Mouse (Mus musculus) lung, embryonic 16.5 days (tissue): ENCODE data around the gene Frmd6. TPM values are rescaled to one million over a fixed set of nuclear protein-coding genes. Genes with fewer than 3 reads are reported as not detected.

Experiments used
- ATAC-seq: fragments of 200-750 bp; cut with Nextera tagmentation; 2 replicates; pipeline ENCODE4 v1.8.0; 2017; ENCODE audit warnings: low read depth, mild to moderate bottlenecking, moderate library complexity
- H3K27ac ChIP-seq: fragments of 300-500 bp; sonication (generic); 2 replicates; pipeline ENCODE4 v1.5.1; 2014; ENCODE audit warnings: mild to moderate bottlenecking, control low read depth, low read length
- H3K27me3 ChIP-seq: fragments of 300-500 bp; sonication (generic); 2 replicates; pipeline ENCODE4 v1.6.1; 2014; ENCODE audit warnings: low read depth, low read length, mixed read lengths; ENCODE audit not compliant: control insufficient read depth, insufficient read depth
- H3K36me3 ChIP-seq: fragments of 300-500 bp; sonication (generic); 2 replicates; pipeline ENCODE4 v1.6.1; 2014; ENCODE audit warnings: low read length; ENCODE audit not compliant: control insufficient read depth, insufficient read depth
- H3K4me1 ChIP-seq: fragments of 300-500 bp; sonication (generic); replicated peaks from 2 replicates; pipeline ENCODE4 v1.6.1; 2014; ENCODE audit warnings: low read length, mixed read lengths; ENCODE audit not compliant: control insufficient read depth, insufficient read depth
- H3K4me2 ChIP-seq: fragments of 300-500 bp; sonication (generic); 2 replicates; pipeline ENCODE4 v1.6.1; 2014; ENCODE audit warnings: low read depth, low read length, control low read depth
- H3K4me3 ChIP-seq: fragments of 300-500 bp; sonication (generic); 2 replicates; pipeline ENCODE4 v1.5.1; 2014; ENCODE audit warnings: mild to moderate bottlenecking, low read length, control low read depth
- H3K9ac ChIP-seq: fragments of 300-500 bp; sonication (generic); 2 replicates; pipeline ENCODE4 v1.6.1; 2014; ENCODE audit warnings: low read length, control low read depth
- H3K9me3 ChIP-seq: fragments of 300-500 bp; sonication (generic); 2 replicates; pipeline ENCODE4 v1.6.1; 2016; ENCODE audit warnings: low read length; ENCODE audit not compliant: control insufficient read depth
- WGBS: fragments of 180-500 bp; shearing (Covaris S2); extraction: QIAGEN DNeasy Blood & Tissue Kit; methylation state at CpG from one replicate; pipeline ENCODE4 v1.1.7; 2014; 5-methylcytosine and 5-hydroxymethylcytosine counted together
- polyA plus RNA-seq: library from polyadenylated mRNA; unstranded; fragments of >200 nt; fragmentation: Nextera tagmentation; extraction: Ambion mirVana; gene quantifications from 2 replicates; pipeline ENCODE4 v1.2.1, GENCODE M21; 2015

Gene Frmd6
- polyA plus RNA-seq, 1 experiment from 2014 or later = 38.9 TPM

- H3K9me3 ChIP-seq = no peaks in the 10 kb centered on the region
- H3K27me3 ChIP-seq = no peaks in the 10 kb centered on the region
- 0 out of 2 replicates have a peak overlapping the region, but pooled peaks have one; percentile 10 for H3K4me2 ChIP-seq
- no peak for ATAC-seq
- H3K36me3 ChIP-seq = no peaks in the 10 kb centered on the region
- H3K27ac ChIP-seq = no peak overlapping the region
- H3K4me3 ChIP-seq = no peak overlapping the region
- 38% methylated on average over 6 of the region's 6 CpGs for WGBS
- H3K9ac ChIP-seq = peak overlapping the region; percentile 37; the same call in 1 of the 2 replicates
- peaks cover 14% of the 10 kb centered on the region for H3K4me1 ChIP-seq
Measured at GRCm38 (mm10) chr12:70784240-70784705, 41.0 kb upstream of the Frmd6 start.

- H3K27ac ChIP-seq = no peak overlapping the region
- no peak overlapping the region for H3K4me3 ChIP-seq
- H3K27me3 ChIP-seq = no peaks in the 10 kb centered on the region
- no peak for ATAC-seq
- WGBS = 80% methylated on average over 6 of the region's 6 CpGs
- H3K36me3 ChIP-seq = no peaks in the 10 kb centered on the region
- no peak overlapping the region for H3K4me2 ChIP-seq
- no peaks in the 10 kb centered on the region for H3K9me3 ChIP-seq
- H3K4me1 ChIP-seq = peaks cover 3% of the 10 kb centered on the region
- H3K9ac ChIP-seq = no peak overlapping the region
Measured at GRCm38 (mm10) chr12:70789341-70789740, 36.0 kb upstream of the Frmd6 start.

GRCm38 (mm10) chr12:70793291-70793690 is 32.0 kb upstream of the Frmd6 start:
- Histone ChIP-seq H3K4me1 (peaks cover 10% of the 10 kb centered on the region), H3K36me3 (no peaks in the 10 kb centered on the region), H3K27me3 (no peaks in the 10 kb centered on the region), H3K27ac (no peak overlapping the region), H3K9me3 (no peaks in the 10 kb centered on the region), H3K9ac (no peak overlapping the region), H3K4me2 (no peak overlapping the region), H3K4me3 (no peak overlapping the region)
- ATAC-seq = no peak
- 58% methylated on average over 6 of the region's 6 CpGs for WGBS

- Histone ChIP-seq H3K9ac (no peak overlapping the region), H3K4me3 (no peak overlapping the region), H3K9me3 (no peaks in the 10 kb centered on the region), H3K36me3 (no peaks in the 10 kb centered on the region), H3K4me1 (peaks cover 23% of the 10 kb centered on the region), H3K27ac (peak overlapping the region; percentile 11), H3K4me2 (no peak overlapping the region), H3K27me3 (no peaks in the 10 kb centered on the region)
- WGBS = 39% methylated on average over 16 of the region's 16 CpGs
- ATAC-seq = peak; percentile 59
Measured at GRCm38 (mm10) chr12:70794543-70795388, 30.5 kb upstream of the Frmd6 start.

DNA sequence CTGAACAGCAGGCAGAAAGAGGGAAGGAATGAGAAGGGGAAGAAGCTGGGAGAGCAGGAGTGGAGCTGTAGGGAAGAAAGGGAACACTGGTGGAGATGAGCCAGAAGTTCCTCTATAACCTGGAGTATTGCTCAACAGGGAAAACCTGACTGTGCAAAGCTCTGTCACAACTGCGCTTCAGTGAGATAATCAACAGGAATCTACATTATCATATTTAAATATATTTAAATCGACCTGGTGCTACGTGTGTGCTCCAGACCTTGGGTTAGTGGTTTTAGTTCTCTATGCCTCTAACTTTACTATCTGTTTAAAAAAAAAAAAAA is 30.0 kb upstream of the Frmd6 start:
- Histone ChIP-seq H3K27ac (peak overlapping the region; percentile 11), H3K4me2 (no peak overlapping the region)
- ATAC-seq = no peak

DNA sequence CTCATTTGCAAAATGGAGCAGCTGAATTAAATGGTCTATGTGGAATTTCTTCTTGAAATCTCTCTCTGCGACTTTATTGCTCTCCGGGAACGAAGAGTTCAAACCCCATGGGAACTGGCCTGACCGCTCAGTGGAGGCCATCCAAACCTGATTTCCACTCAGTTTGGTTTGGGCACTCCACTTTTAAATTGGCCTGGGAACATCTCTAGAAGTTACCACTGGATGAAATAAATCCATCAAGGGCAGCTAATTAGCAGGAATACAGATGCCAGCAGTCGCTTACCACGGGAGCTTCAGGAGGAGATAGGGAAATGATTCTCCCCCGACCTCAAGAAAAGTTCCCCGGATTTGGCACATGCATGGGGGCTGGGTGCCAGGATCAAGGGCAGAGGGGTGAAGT is 26.8 kb upstream of the Frmd6 start:
- 39% methylated on average over 8 of the region's 8 CpGs for WGBS
- H3K27me3 ChIP-seq = no peaks in the 10 kb centered on the region
- H3K36me3 ChIP-seq = no peaks in the 10 kb centered on the region
- H3K9ac ChIP-seq = peak overlapping the region; percentile 49
- H3K9me3 ChIP-seq = no peaks in the 10 kb centered on the region
- no peak overlapping the region for H3K4me2 ChIP-seq
- ATAC-seq = no peak
- H3K4me3 ChIP-seq = no peak overlapping the region
- peaks cover 27% of the 10 kb centered on the region for H3K4me1 ChIP-seq
- peak overlapping the region; percentile 94 for H3K27ac ChIP-seq

More for the DNA sequence above, 30.0 kb upstream of the Frmd6 start:
- Histone ChIP-seq H3K36me3 (no peaks in the 10 kb centered on the region), H3K27me3 (no peaks in the 10 kb centered on the region), H3K4me3 (no peak overlapping the region), H3K9me3 (no peaks in the 10 kb centered on the region), H3K4me1 (peaks cover 23% of the 10 kb centered on the region), H3K9ac (no peak overlapping the region)
- WGBS = 76% methylated on average over 3 of the region's 3 CpGs

DNA sequence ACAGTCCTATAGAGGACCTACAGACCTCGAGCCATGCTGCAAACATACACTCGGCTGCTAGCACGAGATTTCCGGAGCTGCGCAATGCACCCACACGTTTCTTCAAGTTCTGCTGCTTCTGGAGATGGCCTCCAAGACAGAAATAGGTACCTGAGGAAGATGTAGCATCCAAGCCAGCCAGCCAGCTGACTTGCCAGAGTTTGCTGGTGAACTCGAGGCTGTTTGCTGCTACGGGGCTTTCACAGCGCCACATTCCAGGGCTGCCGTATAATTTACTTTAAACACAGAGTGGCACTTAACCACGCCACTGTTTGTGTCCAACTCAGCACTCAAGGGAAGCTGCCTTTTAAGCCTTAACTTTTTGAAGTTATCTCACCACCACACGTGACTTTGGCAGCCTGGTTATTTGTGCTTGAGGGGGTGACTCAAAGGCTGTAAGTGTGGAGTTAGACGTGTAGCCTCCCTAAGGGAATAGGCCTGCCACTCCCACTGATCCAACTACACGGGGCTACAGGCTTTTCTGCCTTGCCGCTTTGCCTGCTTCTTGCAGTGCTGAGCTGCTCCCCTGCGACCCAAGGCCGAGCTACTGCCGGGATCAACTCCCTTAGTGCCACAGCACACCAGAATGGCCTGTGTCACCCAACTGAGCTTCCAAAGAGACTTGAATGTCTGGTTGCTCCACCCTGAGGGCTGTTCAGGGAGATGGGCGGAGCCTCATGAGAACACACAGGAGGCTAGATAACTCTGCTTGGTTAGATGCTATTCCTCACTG is 25.9 kb upstream of the Frmd6 start:
- Histone ChIP-seq H3K4me3 (0 out of 2 replicates have a peak overlapping the region, but pooled peaks have one; percentile 4), H3K27ac (peak overlapping the region; percentile 94), H3K9ac (peak overlapping the region; percentile 49), H3K36me3 (no peaks in the 10 kb centered on the region), H3K9me3 (no peaks in the 10 kb centered on the region), H3K4me1 (peaks cover 27% of the 10 kb centered on the region), H3K27me3 (no peaks in the 10 kb centered on the region), H3K4me2 (peak overlapping the region; percentile 27)
- peak; percentile 87 for ATAC-seq
- WGBS = 27% methylated on average over 19 of the region's 19 CpGs

GRCm38 (mm10) chr12:70800086-70800485 is 25.2 kb upstream of the Frmd6 start:
- 61% methylated on average over 8 of the region's 8 CpGs for WGBS
- H3K4me3 ChIP-seq = no peak overlapping the region
- H3K4me2 ChIP-seq = no peak overlapping the region
- H3K36me3 ChIP-seq = no peaks in the 10 kb centered on the region
- no peaks in the 10 kb centered on the region for H3K27me3 ChIP-seq
- H3K27ac ChIP-seq = peak overlapping the region; percentile 28
- ATAC-seq = no peak
- H3K4me1 ChIP-seq = peaks cover 24% of the 10 kb centered on the region
- no peaks in the 10 kb centered on the region for H3K9me3 ChIP-seq
- no peak overlapping the region for H3K9ac ChIP-seq

- Histone ChIP-seq H3K4me3 (no peak overlapping the region), H3K27me3 (no peaks in the 10 kb centered on the region), H3K36me3 (no peaks in the 10 kb centered on the region), H3K4me2 (no peak overlapping the region), H3K9ac (peak overlapping the region; percentile 23; the same call in 1 of the 2 replicates), H3K9me3 (no peaks in the 10 kb centered on the region), H3K27ac (peak overlapping the region; percentile 1; the same call in 1 of the 2 replicates), H3K4me1 (peaks cover 21% of the 10 kb centered on the region)
- no peak for ATAC-seq
- 37% methylated on average over 8 of the region's 8 CpGs for WGBS
Measured at GRCm38 (mm10) chr12:70801361-70801760, 24.0 kb upstream of the Frmd6 start.
